Mouse (Mus musculus) layer of hippocampus, adult 11-12 months (tissue): ENCODE results near the gene Rngtt.

ENCODE experiments used
- DNase-seq: peaks from one replicate; pipeline ENCODE4 v3.0.0; 2022; ENCODE audit warnings: low spot score

The Rngtt gene

GRCm38 (mm10) chr4:33514108-33515000, 204.2 kb downstream of the Rngtt start:
- peak; percentile 53 for DNase-seq

- DNase-seq, result no peak
Measured at GRCm38 (mm10) chr4:33520196-33520595, 210.1 kb downstream of the Rngtt start.

GRCm38 (mm10) chr4:33520938-33521337, 210.8 kb downstream of the Rngtt start:
- DNase-seq, result no peak

- no peak for DNase-seq
Measured at GRCm38 (mm10) chr4:33523774-33524173, 213.7 kb downstream of the Rngtt start.

GRCm38 (mm10) chr4:33524481-33525141, 214.5 kb downstream of the Rngtt start:
- DNase-seq, result peak; percentile 73

- DNase-seq, result no peak
Measured at GRCm38 (mm10) chr4:33525272-33525671, 215.2 kb downstream of the Rngtt start.

GRCm38 (mm10) chr4:33526092-33526491, 216.0 kb downstream of the Rngtt start:
- DNase-seq, result no peak

- DNase-seq, result peak; percentile 37
Measured at GRCm38 (mm10) chr4:33526675-33527074, 216.6 kb downstream of the Rngtt start.

- no peak for DNase-seq
Measured at GRCm38 (mm10) chr4:33532596-33532995, 222.5 kb downstream of the Rngtt start.

- no peak for DNase-seq
Measured at GRCm38 (mm10) chr4:33544755-33545576, 234.9 kb downstream of the Rngtt start.

GRCm38 (mm10) chr4:33545577-33545879, 235.4 kb downstream of the Rngtt start:
- no peak for DNase-seq

GRCm38 (mm10) chr4:33546278-33546677, 236.2 kb downstream of the Rngtt start:
- DNase-seq, result no peak

- no peak for DNase-seq
Measured at GRCm38 (mm10) chr4:33547315-33547929, 237.3 kb downstream of the Rngtt start.

- DNase-seq, result no peak
Measured at GRCm38 (mm10) chr4:33549606-33550005, 239.5 kb downstream of the Rngtt start.
